Mouse (Mus musculus): ENCODE measurements around the gene Olfr1163. TPM values are rescaled to one million over a fixed set of nuclear protein-coding genes. Genes with fewer than 3 reads are reported as not detected.
"Not testable (repeated sequence)": the region's sequence is repeated elsewhere in the genome, so short reads cannot be mapped to it uniquely, and the experiment has no call there.

The Olfr1163 gene
- not detected in 2 replicates for polyA plus RNA-seq (2011; ENCODE audit: insufficient read length, low read depth, missing spikeins)

DNA sequence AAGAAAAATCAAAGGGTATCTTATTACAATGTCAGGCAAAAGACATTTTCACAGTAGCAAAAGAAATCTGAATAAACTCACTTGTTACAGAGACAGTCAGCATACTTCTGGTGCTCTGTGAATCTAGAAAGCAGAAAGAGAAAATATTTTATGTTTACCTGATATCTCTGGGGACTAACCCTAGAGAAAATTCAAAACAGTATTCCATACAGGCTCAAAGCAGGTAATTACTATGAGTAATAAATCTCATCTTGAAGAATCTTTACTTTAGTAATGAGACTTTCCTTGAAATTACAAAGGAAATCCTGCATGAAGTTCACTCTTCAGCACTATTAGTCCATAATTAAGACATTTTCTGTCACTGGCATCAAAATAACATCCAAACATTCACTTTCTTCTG is at the start of gene Olfr1163:
Gene Olfr1163 (minus strand): TSS at position 101 of the 400 bp plus-strand sequence.
- Histone ChIP-seq H3K27ac (ENCODE audit: insufficient read depth, low read length) (no peak within 1 kb of the TSS), H3K4me1 (ENCODE audit: control insufficient read depth, insufficient read depth, low read length) (no peaks in the 10 kb centered on the region), H3K4me3 (ENCODE audit: insufficient read depth, low read length) (no peak within 1 kb of the TSS)
- TF ChIP-seq CTCF (IDR thresholded peaks at IDR 0.05; ENCODE audit: borderline replicate concordance, insufficient read depth, low read length) (no peak), POLR2A (IDR thresholded peaks at IDR 0.05; ENCODE audit: low read depth, low read length) (no peak)

DNA sequence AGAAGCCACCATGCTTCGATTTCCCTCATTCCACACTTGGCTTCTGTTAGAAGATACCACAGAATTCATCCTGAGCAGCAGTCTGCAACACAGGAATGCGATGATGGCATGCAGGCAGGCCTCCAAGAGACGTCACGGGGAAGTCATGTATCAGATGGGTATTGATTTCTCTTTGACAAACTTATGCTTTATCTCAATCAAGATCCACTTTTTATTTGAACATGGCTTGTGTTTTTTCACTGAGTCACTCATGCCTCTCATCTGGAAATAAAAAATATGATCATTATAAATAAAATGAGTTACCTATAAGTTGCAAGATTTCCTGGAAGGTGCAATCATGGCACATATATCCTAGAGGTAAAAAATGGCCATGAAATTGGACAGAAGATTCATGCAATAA is 22.2 kb upstream of the Olfr1163 start, which contains the start of gene Olfr1164:
Gene Olfr1164 (minus strand): TSS at position 101 of the 400 bp plus-strand sequence.
- no peak within 1 kb of the TSS for H3K4me3 ChIP-seq (ENCODE audit: insufficient read depth, low read length)
- H3K27ac ChIP-seq (ENCODE audit: insufficient read depth, low read length): no peak within 1 kb of the TSS
- H3K4me1 ChIP-seq (ENCODE audit: control insufficient read depth, insufficient read depth, low read length): no peaks in the 10 kb centered on the region
- TF ChIP-seq POLR2A (IDR thresholded peaks at IDR 0.05; ENCODE audit: low read depth, low read length) (no peak), CTCF (IDR thresholded peaks at IDR 0.05; ENCODE audit: borderline replicate concordance, insufficient read depth, low read length) (no peak)

DNA sequence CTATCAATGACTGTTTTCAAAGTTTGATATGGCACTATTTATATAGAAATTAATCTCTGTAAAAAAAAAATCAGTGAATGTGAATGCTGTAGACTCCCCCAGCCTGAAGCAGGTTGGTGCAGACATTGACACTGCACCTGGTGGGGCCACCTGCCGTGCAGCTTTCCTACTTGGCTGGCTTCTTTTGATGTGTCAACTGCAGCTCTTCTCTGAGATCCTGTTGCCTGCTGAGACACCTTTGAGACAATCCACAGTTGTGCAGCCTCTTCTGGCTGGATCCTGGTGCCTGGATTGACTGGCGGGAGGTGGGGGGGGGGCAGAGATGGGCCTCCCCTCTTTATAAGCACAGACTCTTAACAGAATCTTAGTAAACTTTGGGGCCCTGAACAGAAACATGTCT is 8.0 kb downstream of the Olfr1163 start:
- TF ChIP-seq POLR2A (IDR thresholded peaks at IDR 0.05; ENCODE audit: low read depth, low read length) (no peak), CTCF (IDR thresholded peaks at IDR 0.05; ENCODE audit: borderline replicate concordance, insufficient read depth, low read length) (no peak)
- H3K4me3 ChIP-seq (ENCODE audit: insufficient read depth, low read length): no peak overlapping the region
- no peak overlapping the region for H3K27ac ChIP-seq (ENCODE audit: insufficient read depth, low read length)
- H3K4me1 ChIP-seq (ENCODE audit: control insufficient read depth, insufficient read depth, low read length): no peaks in the 10 kb centered on the region

DNA sequence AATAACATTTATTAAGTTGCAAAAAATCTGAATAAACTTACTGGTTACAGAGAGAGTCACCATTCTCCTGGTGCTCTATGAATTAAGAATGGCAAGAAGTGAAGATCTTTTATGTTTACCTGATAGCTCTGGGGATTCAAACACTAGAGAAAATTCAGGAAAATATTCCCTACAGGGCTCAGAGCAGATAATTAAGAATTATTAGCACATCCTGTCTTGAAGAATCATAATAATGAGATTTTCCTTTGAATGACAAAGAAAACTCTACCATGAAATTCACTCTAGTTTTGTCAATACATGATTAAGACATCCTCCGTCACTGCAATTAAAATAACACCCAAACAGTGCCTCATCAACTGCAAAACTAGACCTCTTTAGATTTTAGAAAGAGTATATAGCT is 20.6 kb downstream of the Olfr1163 start, which contains the start of gene Olfr1162:
Gene Olfr1162 (minus strand): TSS at position 101 of the 400 bp plus-strand sequence.
- no peak for TF ChIP-seq CTCF (IDR thresholded peaks at IDR 0.05; ENCODE audit: borderline replicate concordance, insufficient read depth, low read length)
- TF ChIP-seq POLR2A (IDR thresholded peaks at IDR 0.05; ENCODE audit: low read depth, low read length): no peak
- Histone ChIP-seq H3K4me1 (ENCODE audit: control insufficient read depth, insufficient read depth, low read length) (no peaks in the 10 kb centered on the region), H3K4me3 (ENCODE audit: insufficient read depth, low read length) (no peak within 1 kb of the TSS), H3K27ac (ENCODE audit: insufficient read depth, low read length) (no peak within 1 kb of the TSS)

DNA sequence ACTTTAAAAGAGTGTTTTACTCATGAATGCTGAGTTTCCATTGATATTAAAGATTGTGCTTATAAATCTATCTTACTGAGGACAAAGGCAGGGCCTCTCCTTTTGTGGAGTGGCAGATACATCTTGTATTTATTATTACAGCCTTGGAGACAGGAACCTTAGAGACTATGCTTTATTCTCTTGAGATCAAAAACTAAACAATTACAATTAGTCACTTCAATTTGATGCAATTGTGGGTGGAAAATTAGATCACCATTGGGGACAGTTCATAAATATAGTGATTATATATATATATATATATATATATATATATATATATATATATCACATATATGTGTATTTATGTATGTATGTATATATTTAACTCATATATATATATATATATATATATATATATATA is 34.0 kb downstream of the Olfr1163 start, which contains the start of gene Olfr73:
Gene Olfr73 (minus strand): TSS at position 101 of the 400 bp plus-strand sequence.
- Histone ChIP-seq H3K27ac (ENCODE audit: insufficient read depth, low read length) (no peak within 1 kb of the TSS), H3K4me1 (ENCODE audit: control insufficient read depth, insufficient read depth, low read length) (no peaks in the 10 kb centered on the region), H3K4me3 (ENCODE audit: insufficient read depth, low read length) (no peak within 1 kb of the TSS)
- TF ChIP-seq CTCF (IDR thresholded peaks at IDR 0.05; ENCODE audit: borderline replicate concordance, insufficient read depth, low read length): no peak
- no peak for TF ChIP-seq POLR2A (IDR thresholded peaks at IDR 0.05; ENCODE audit: low read depth, low read length)

DNA sequence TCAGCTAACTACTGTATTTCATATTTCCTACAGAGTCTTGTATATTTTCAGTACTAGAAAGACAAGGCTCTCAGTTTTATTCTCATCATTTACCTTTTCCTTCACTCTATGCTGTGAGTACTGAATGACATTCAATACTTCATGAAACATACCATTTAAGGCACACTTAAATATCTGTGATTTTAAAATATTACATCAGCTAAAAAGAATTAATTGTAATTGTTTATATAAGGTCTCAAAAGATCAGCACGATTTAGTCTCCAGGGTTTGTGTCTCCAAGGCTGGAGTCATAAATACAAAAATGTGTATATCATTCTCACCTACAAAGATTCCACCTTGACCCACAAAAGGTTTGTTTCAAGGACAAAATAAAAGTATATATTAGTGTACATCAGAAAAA is 49.2 kb downstream of the Olfr1163 start, which contains the start of gene Olfr1161:
Gene Olfr1161 (plus strand): TSS at position 301 of the 400 bp plus-strand sequence.
- H3K27ac ChIP-seq (ENCODE audit: insufficient read depth, low read length); H3K4me3 ChIP-seq (ENCODE audit: insufficient read depth, low read length); H3K4me1 ChIP-seq (ENCODE audit: control insufficient read depth, insufficient read depth, low read length): not testable (repeated sequence)

Other genes starting within 250 kb of the Olfr1163 start
- gene Olfr1148, start 241.3 kb downstream of the Olfr1163 start, polyA plus RNA-seq (2011; ENCODE audit: insufficient read length, low read depth, missing spikeins): not detected in 2 replicates
- gene Olfr1150-ps1, start 227.8 kb downstream of the Olfr1163 start, polyA plus RNA-seq (2011; ENCODE audit: insufficient read length, low read depth, missing spikeins): not detected in 2 replicates
- not detected in 2 replicates for gene Olfr1151, start 216.0 kb downstream of the Olfr1163 start, polyA plus RNA-seq (2011; ENCODE audit: insufficient read length, low read depth, missing spikeins)
- gene Olfr1152, start 205.3 kb downstream of the Olfr1163 start, polyA plus RNA-seq (2011; ENCODE audit: insufficient read length, low read depth, missing spikeins): 0.09 TPM in 1 of 2 replicates, not detected in the other
- not detected in 2 replicates for gene Olfr1153, start 176.9 kb downstream of the Olfr1163 start, polyA plus RNA-seq (2011; ENCODE audit: insufficient read length, low read depth, missing spikeins)
- gene Olfr1154, start 166.7 kb downstream of the Olfr1163 start, polyA plus RNA-seq (2011; ENCODE audit: insufficient read length, low read depth, missing spikeins): not detected in 2 replicates
- not detected in 2 replicates for gene Olfr1155, start 126.7 kb downstream of the Olfr1163 start, polyA plus RNA-seq (2011; ENCODE audit: insufficient read length, low read depth, missing spikeins)
- gene Olfr1156, start 118.7 kb downstream of the Olfr1163 start, polyA plus RNA-seq (2011; ENCODE audit: insufficient read length, low read depth, missing spikeins): not detected in 2 replicates
- gene Olfr1157, start 103.5 kb downstream of the Olfr1163 start, polyA plus RNA-seq (2011; ENCODE audit: insufficient read length, low read depth, missing spikeins): not detected in 2 replicates
- not detected in 2 replicates for gene Olfr74, start 97.2 kb downstream of the Olfr1163 start, polyA plus RNA-seq (2011; ENCODE audit: insufficient read length, low read depth, missing spikeins)
- gene Olfr1158, start 81.7 kb downstream of the Olfr1163 start, polyA plus RNA-seq (2011; ENCODE audit: insufficient read length, low read depth, missing spikeins): not detected in 2 replicates
- gene Olfr1160, start 63.6 kb downstream of the Olfr1163 start, polyA plus RNA-seq (2011; ENCODE audit: insufficient read length, low read depth, missing spikeins): not detected in 2 replicates
- gene Olfr1161, start 49.1 kb downstream of the Olfr1163 start, polyA plus RNA-seq (2011; ENCODE audit: insufficient read length, low read depth, missing spikeins): not detected in 2 replicates
- gene Olfr73, start 34.1 kb downstream of the Olfr1163 start, polyA plus RNA-seq (2011; ENCODE audit: insufficient read length, low read depth, missing spikeins): not detected in 2 replicates
- not detected in 2 replicates for gene Olfr1162, start 20.7 kb downstream of the Olfr1163 start, polyA plus RNA-seq (2011; ENCODE audit: insufficient read length, low read depth, missing spikeins)
- not detected in 2 replicates for gene Olfr1164, start 22.1 kb upstream of the Olfr1163 start, polyA plus RNA-seq (2011; ENCODE audit: insufficient read length, low read depth, missing spikeins)
- gene Olfr1166, start 56.4 kb upstream of the Olfr1163 start, polyA plus RNA-seq (2011; ENCODE audit: insufficient read length, low read depth, missing spikeins): not detected in 2 replicates
- not detected in 2 replicates for gene Olfr1167, start 83.4 kb upstream of the Olfr1163 start, polyA plus RNA-seq (2011; ENCODE audit: insufficient read length, low read depth, missing spikeins)
- gene Olfr1168, start 110.0 kb upstream of the Olfr1163 start, polyA plus RNA-seq (2011; ENCODE audit: insufficient read length, low read depth, missing spikeins): not detected in 2 replicates
- gene Olfr1170, start 156.5 kb upstream of the Olfr1163 start, polyA plus RNA-seq (2011; ENCODE audit: insufficient read length, low read depth, missing spikeins): not detected in 2 replicates
- gene Olfr1173, start 208.0 kb upstream of the Olfr1163 start, polyA plus RNA-seq (2011; ENCODE audit: insufficient read length, low read depth, missing spikeins): not detected in 2 replicates
- gene Olfr1174-ps, start 243.3 kb upstream of the Olfr1163 start, polyA plus RNA-seq (2011; ENCODE audit: insufficient read length, low read depth, missing spikeins): not detected in 2 replicates

Measured in embryonic fibroblast, embryonic 13.5 days (primary cell).